Mouse (Mus musculus) forebrain, embryonic 12.5 days (tissue): ENCODE measurements around the gene Pi4k2a. TPM values are rescaled to one million over a fixed set of nuclear protein-coding genes. Genes with fewer than 3 reads are reported as not detected.

Experiments
- ATAC-seq: fragments of 200-750 bp; cut with Nextera tagmentation; 2 replicates; pipeline ENCODE4 v1.8.0; 2017; ENCODE audit warnings: moderate TSS enrichment; ENCODE audit not compliant: low FRiP score
- H3K27ac ChIP-seq: fragments of 300-500 bp; sonication (generic); 2 replicates; pipeline ENCODE4 v1.5.1; 2016; ENCODE audit warnings: mild to moderate bottlenecking
- H3K27me3 ChIP-seq: fragments of 300-500 bp; sonication (generic); 2 replicates; pipeline ENCODE4 v1.6.1; 2016; ENCODE audit warnings: mild to moderate bottlenecking
- H3K36me3 ChIP-seq: fragments of 300-500 bp; sonication (generic); replicated peaks from 2 replicates; pipeline ENCODE4 v1.6.1; 2016; ENCODE audit warnings: mild to moderate bottlenecking
- H3K4me1 ChIP-seq: fragments of 300-500 bp; sonication (generic); 2 replicates; pipeline ENCODE4 v1.6.1; 2016
- H3K4me2 ChIP-seq: fragments of 300-500 bp; sonication (generic); 2 replicates; pipeline ENCODE4 v1.6.1; 2016; ENCODE audit warnings: mild to moderate bottlenecking, moderate library complexity
- H3K4me3 ChIP-seq: fragments of 300-500 bp; sonication (generic); replicated peaks from 2 replicates; pipeline ENCODE4 v1.5.1; 2016; ENCODE audit warnings: mild to moderate bottlenecking
- H3K9ac ChIP-seq: fragments of 300-500 bp; sonication (generic); 2 replicates; pipeline ENCODE4 v1.6.1; 2016; ENCODE audit warnings: mild to moderate bottlenecking
- H3K9me3 ChIP-seq: fragments of 300-500 bp; sonication (generic); 2 replicates; pipeline ENCODE4 v1.6.1; 2016
- WGBS: fragments of 180-500 bp; shearing (Covaris S2); methylation state at CpG from one replicate; pipeline ENCODE4 v1.1.7; 2016; 5-methylcytosine and 5-hydroxymethylcytosine counted together
- polyA plus RNA-seq: library from polyadenylated mRNA; unstranded; fragments of >200 nt; fragmentation: Nextera tagmentation; extraction: Ambion mirVana; gene quantifications from 2 replicates; pipeline ENCODE4 v1.2.1, GENCODE M21; 2016

Pi4k2a gene
- polyA plus RNA-seq, 1 experiment from 2014 or later, result 32.0 TPM

DNA sequence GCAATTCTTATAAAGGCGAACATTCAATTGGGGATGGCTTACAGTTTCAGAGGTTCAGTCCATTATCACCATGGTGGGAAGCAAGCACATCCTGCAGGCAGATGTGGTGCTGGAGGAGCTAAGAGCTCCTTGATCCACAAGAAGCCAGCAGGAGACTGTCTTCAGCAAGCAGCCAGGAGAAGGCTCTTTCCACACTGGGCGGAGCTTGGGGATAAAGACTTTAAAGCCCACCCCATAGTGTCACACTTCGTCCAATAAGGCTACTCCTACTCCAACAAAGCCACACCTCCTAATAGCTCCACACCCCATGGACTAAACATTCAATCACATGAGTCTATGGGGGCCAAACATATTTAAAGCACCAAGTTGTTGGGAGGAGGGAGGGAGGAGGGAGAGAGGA is 51.7 kb downstream of the Pi4k2a start:
- WGBS, result 78% methylated on average over 3 of the region's 3 CpGs
- Histone ChIP-seq H3K4me3 (no peak overlapping the region), H3K36me3 (no peaks in the 10 kb centered on the region), H3K9ac (no peak overlapping the region), H3K27ac (no peak overlapping the region), H3K4me1 (peaks cover 1% of the 10 kb centered on the region), H3K4me2 (no peak overlapping the region), H3K9me3 (no peaks in the 10 kb centered on the region), H3K27me3 (peaks cover 22% of the 10 kb centered on the region)
- ATAC-seq, result no peak

DNA sequence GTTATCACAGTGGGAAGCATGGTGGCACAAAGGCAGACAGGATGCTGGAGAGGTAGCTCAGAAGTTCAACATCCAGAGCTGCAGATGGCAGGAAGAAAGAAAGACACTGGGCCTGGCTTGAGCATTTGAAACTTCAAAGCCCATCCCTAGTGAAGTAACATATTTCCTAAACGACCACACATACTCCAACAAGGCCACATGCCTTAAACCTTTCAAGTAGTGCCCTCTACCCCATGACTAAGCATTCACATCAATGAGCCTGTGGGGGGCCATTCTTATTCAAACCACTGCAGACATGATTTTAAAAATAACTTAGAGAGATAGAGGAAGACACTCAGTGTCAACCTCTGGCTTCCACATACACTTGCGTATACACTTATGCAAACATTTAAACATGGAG is 52.5 kb downstream of the Pi4k2a start:
- Histone ChIP-seq H3K4me2 (no peak overlapping the region), H3K9ac (no peak overlapping the region), H3K27ac (no peak overlapping the region), H3K27me3 (peaks cover 25% of the 10 kb centered on the region), H3K36me3 (no peaks in the 10 kb centered on the region), H3K4me3 (no peak overlapping the region), H3K9me3 (no peaks in the 10 kb centered on the region), H3K4me1 (peaks cover 5% of the 10 kb centered on the region)
- no peak for ATAC-seq
- 73% methylated on average over 2 of the region's 2 CpGs for WGBS

DNA sequence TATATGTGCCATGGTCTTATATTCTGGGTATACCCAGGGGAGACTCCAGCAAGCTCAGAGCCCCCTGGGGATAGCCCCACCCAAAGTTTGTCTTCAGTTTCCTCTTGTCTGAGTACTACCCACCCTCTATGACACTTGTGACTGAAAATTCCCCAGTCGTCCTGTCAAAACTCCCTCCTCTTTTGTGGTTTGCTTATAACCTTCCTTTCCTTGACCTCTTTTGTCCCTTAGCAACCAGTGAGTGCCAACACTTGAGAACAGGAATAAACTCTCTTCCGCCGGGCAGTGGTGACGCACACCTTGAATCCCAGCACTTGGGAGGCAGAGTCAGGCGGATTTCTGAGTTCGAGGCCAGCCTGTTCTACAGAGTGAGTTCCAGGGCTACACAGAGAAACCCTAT is 53.8 kb downstream of the Pi4k2a start:
- Histone ChIP-seq H3K4me2 (no peak overlapping the region), H3K9ac (no peak overlapping the region), H3K4me3 (no peak overlapping the region), H3K36me3 (no peaks in the 10 kb centered on the region), H3K27me3 (peaks cover 38% of the 10 kb centered on the region), H3K27ac (no peak overlapping the region), H3K4me1 (peaks cover 17% of the 10 kb centered on the region), H3K9me3 (no peaks in the 10 kb centered on the region)
- no peak for ATAC-seq
- WGBS, result 56% methylated on average over 6 of the region's 6 CpGs

DNA sequence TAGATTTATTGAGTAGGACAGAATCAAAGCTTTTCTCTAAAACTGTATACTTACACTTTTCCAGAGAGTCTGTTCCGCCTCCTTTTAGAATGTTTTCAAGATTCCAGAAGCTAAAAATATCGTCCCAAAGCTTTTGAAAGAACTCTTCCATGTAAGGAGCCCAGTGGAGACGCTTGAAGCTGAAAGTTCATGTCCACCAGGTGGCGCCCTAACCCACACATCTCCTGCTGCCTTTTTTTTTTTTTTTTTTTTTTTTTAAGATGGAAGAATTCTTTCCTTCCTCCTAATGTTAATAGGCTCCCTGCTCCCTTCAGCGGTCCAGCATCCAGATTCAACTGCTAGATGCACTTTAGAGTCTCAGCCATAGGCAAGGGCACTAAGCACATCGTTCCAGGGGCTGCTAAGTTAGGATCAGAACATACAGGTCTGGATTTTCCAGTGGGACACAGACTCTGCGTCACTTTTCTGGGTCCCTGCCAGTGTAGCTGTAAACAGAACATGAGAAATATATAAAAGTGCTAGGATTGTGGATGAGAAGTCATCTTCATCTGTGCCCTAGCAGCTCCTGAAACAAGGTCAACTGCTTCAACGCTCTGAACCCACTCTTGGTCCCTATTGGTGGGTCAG is 54.4 kb downstream of the Pi4k2a start:
- Histone ChIP-seq H3K36me3 (no peaks in the 10 kb centered on the region), H3K4me1 (peaks cover 18% of the 10 kb centered on the region), H3K4me2 (no peak overlapping the region), H3K27ac (no peak overlapping the region), H3K9me3 (no peaks in the 10 kb centered on the region), H3K4me3 (no peak overlapping the region), H3K9ac (no peak overlapping the region), H3K27me3 (peaks cover 44% of the 10 kb centered on the region)
- WGBS, result 31% methylated on average over 8 of the region's 8 CpGs
- ATAC-seq, result no peak

DNA sequence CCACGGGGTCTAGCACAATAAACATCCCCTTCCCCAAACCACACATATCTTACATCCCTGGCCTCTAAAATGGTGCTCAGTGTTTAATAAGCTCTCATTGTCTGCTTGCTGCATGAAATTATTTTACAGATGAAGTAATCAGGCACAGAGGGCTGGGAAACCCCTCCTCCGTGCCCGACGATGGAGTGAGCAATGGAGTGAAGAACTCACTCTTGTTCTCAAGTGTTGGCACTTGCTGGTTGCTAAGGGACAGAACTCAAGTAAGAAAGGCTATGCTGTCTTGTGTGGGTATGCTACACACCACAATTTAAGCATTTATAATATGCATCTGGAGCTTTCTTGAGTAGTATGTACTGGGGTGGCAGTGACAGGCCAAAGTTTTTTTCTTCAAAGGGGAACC is 54.9 kb downstream of the Pi4k2a start:
- H3K27ac ChIP-seq, result no peak overlapping the region
- H3K9ac ChIP-seq, result no peak overlapping the region
- peaks cover 19% of the 10 kb centered on the region for H3K4me1 ChIP-seq
- no peak overlapping the region for H3K4me3 ChIP-seq
- no peak overlapping the region for H3K4me2 ChIP-seq
- H3K36me3 ChIP-seq, result no peaks in the 10 kb centered on the region
- no peak for ATAC-seq
- H3K9me3 ChIP-seq, result no peaks in the 10 kb centered on the region
- peaks cover 47% of the 10 kb centered on the region for H3K27me3 ChIP-seq
- 67% methylated on average over 4 of the region's 4 CpGs for WGBS

DNA sequence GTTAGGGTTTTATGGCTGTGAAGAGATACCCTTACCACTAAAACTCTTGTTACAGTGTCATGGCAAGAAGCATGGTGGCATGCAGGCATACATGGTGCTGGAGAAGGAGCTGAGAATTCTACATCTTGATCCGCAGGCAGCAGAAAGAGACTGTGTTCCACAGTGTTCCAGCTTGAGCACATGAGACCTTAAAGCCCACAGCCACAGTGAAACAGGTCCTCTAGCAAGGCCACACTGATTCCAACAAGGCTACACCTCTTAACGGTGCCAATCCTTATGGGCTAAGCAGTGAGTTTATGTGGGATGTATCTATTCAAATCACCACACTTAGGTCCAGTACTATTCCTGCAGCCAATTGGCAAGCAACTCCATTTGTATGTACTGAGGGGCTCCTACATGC is 55.5 kb downstream of the Pi4k2a start:
- no peaks in the 10 kb centered on the region for H3K9me3 ChIP-seq
- no peaks in the 10 kb centered on the region for H3K36me3 ChIP-seq
- H3K4me3 ChIP-seq, result no peak overlapping the region
- no peak overlapping the region for H3K27ac ChIP-seq
- peaks cover 19% of the 10 kb centered on the region for H3K4me1 ChIP-seq
- 97% methylated on average over 2 of the region's 2 CpGs for WGBS
- no peak overlapping the region for H3K4me2 ChIP-seq
- peaks cover 47% of the 10 kb centered on the region for H3K27me3 ChIP-seq
- H3K9ac ChIP-seq, result no peak overlapping the region
- ATAC-seq, result no peak

DNA sequence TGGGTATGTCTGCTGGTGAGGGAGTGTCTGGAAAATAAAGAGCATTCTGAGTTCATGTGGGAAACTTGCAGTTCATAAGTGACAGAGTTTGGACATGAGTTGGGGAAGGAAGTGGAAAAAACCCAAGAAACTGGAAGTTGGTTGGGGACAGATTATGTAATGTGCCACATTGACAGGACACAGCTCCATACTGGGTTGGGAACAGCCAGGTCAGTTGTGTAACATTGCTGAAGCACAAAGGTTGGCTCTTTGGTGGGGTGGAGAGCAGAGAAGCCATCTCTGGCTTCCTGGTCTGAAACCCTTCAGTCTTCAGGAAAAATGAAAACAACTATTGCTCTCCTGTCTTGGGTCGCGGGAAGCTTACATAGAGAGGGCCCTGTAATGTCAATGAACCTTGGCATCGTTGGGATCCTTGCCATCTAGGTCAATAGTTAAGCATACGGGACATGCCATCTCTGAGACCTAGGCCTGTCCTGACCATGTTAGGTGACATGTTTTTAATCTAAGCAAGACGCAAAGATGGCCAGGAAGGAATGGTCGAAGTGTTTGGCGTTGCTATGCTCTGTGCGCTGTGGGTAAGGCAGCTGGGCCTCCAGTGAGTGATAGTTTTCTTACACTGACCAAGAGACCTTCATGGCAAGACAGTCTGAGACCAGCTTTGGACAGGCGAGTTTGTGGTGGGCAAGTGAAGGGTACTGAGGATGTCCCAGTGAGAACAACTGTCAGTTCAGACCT is 56.2 kb downstream of the Pi4k2a start:
- H3K9ac ChIP-seq, result no peak overlapping the region
- peaks cover 19% of the 10 kb centered on the region for H3K4me1 ChIP-seq
- peaks cover 47% of the 10 kb centered on the region for H3K27me3 ChIP-seq
- 89% methylated on average over 9 of the region's 9 CpGs for WGBS
- no peak overlapping the region for H3K4me2 ChIP-seq
- H3K9me3 ChIP-seq, result no peaks in the 10 kb centered on the region
- no peak overlapping the region for H3K4me3 ChIP-seq
- H3K27ac ChIP-seq, result no peak overlapping the region
- ATAC-seq, result no peak
- H3K36me3 ChIP-seq, result no peaks in the 10 kb centered on the region

DNA sequence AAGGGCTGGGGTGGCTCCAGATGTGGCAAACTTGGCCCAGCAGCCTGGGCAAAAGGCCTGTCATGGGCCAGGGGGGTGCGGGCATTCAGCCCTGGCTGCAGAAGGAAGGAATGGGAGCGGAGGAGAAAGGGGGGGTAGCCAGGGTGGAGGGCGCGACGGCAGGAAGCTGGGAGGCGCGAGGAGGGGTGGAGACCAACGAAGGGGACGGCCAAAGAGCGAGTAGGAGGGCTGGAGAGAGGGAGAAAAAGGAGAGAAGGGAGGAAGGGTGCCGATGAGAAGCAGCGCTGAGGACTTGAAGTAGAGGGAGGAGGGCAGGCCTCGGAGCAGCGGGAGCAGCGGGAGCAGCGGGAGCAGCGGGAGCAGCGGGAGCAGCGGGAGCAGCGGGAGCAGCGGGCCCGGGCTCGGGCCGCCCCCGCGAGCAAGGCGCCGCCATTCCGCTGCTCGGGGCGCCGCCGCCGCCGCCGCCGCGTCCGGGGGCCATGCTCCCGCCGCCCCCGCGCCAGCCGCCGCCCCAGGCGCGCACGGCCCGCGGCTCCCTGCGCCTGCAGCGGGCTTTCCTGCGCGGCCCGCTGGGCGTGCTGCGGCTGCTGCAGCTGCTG is 57.0 kb downstream of the Pi4k2a start, which contains the start of gene Marveld1:
TSS of gene Marveld1 (plus strand) at position 231 of the 599 bp plus-strand sequence.
- peak within 1 kb of the TSS; percentile 36; the same call in 1 of the 2 replicates for H3K27ac ChIP-seq

DNA sequence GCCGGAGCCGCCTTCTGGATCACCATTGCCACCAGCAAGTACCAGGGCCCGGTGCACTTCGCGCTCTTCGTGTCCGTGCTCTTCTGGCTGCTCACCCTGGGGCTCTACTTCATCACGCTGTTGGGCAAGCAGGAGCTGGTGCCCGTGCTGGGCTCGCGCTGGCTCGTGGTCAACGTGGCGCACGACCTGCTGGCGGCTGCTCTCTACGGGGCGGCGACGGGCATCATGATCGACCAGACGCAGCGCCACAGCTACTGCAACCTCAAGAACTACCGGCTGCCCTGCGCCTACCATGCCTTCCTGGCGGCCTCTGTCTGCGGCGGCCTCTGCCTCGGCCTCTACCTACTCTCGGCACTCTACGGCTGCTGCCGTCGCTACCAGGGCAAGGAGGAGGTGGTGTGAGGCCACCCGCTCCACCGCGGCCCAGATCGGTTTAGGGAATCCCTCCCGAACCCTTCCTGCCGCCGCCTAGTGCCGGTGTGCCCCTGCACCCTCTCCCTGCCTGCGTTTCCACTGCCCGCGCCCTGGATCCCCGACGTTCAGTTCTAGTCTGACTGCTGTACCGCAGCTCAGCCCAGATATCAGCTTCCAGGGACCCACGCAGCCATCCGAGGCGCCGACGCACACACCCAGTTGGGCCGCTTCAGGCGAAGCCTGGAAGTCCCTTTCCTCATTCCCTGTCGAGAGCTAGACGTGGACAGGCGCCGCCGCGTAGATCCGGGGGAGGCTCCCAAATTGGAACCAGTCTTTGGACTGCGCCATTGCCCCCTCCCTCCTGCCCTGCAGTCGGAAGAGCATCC is 57.7 kb downstream of the Pi4k2a start:
- Histone ChIP-seq H3K27ac (peak overlapping the region; percentile 36; the same call in 1 of the 2 replicates), H3K4me3 (peak overlapping the region; percentile 56), H3K9ac (peak overlapping the region; percentile 72), H3K27me3 (peaks cover 47% of the 10 kb centered on the region), H3K4me1 (peaks cover 19% of the 10 kb centered on the region), H3K9me3 (no peaks in the 10 kb centered on the region), H3K4me2 (peak overlapping the region; percentile 78), H3K36me3 (no peaks in the 10 kb centered on the region)
- under 1% methylated on average over 62 of the region's 63 CpGs for WGBS
- ATAC-seq, result peak; percentile 39

More for the DNA sequence above, 57.0 kb downstream of the Pi4k2a start, which contains the start of gene Marveld1:
- no peaks in the 10 kb centered on the region for H3K9me3 ChIP-seq
- peaks cover 19% of the 10 kb centered on the region for H3K4me1 ChIP-seq
- peak within 1 kb of the TSS; percentile 78 for H3K4me2 ChIP-seq
- WGBS, result 1% methylated on average over 14 of the region's 57 CpGs
- peak within 1 kb of the TSS; percentile 56 for H3K4me3 ChIP-seq
- H3K9ac ChIP-seq, result peak within 1 kb of the TSS; percentile 72
- no peaks in the 10 kb centered on the region for H3K36me3 ChIP-seq
- ATAC-seq, result peak; percentile 36; the same call in 1 of the 2 replicates
- H3K27me3 ChIP-seq, result peaks cover 47% of the 10 kb centered on the region

DNA sequence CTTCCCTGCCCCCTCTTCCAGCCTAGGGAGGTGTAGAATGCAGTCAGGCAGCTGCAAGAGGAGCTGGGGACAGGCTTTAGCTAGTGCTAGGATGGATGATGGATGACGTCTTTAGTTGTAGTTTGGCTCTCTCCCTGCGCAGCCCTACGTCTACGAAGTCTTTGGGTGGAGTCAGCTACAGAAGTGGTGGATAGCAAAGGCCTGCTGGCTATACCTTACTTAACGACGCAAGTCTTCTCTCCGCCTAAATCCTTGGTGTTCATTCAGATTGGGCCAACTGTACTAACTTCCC is 58.2 kb downstream of the Pi4k2a start:
- peak overlapping the region; percentile 72; the same call in 1 of the 2 replicates for H3K9ac ChIP-seq
- H3K36me3 ChIP-seq, result no peaks in the 10 kb centered on the region
- 35% methylated on average over 7 of the region's 7 CpGs for WGBS
- peaks cover 47% of the 10 kb centered on the region for H3K27me3 ChIP-seq
- H3K4me1 ChIP-seq, result peaks cover 19% of the 10 kb centered on the region
- no peak for ATAC-seq
- H3K4me3 ChIP-seq, result peak overlapping the region; percentile 56
- H3K4me2 ChIP-seq, result peak overlapping the region; percentile 78
- no peak overlapping the region; the same call in 1 of the 2 replicates for H3K27ac ChIP-seq
- no peaks in the 10 kb centered on the region for H3K9me3 ChIP-seq

DNA sequence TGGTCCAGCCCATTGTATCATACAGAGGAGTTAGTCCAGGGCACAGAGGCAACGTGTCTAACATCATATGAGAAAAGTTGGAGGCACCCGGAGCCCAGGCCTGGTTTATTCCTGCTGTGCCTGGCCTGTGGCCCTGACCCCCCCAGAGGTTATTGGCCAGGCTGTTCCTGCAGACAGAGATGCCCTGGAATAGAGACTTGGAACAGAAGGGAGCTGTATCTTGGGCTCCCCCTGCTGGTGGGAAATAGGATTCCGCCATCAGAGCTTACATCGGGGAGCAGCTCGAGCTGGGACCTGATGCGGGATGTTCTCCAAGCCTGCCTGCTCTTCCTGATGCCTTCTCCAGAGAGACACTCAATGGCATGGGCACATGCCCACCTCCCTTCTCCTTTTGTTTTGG is 61.7 kb downstream of the Pi4k2a start:
- WGBS, result 8% methylated on average over 6 of the region's 6 CpGs
- Histone ChIP-seq H3K4me2 (no peak overlapping the region), H3K4me3 (no peak overlapping the region), H3K36me3 (no peaks in the 10 kb centered on the region), H3K27ac (no peak overlapping the region), H3K4me1 (peaks cover 18% of the 10 kb centered on the region), H3K9ac (no peak overlapping the region), H3K27me3 (peaks cover 25% of the 10 kb centered on the region), H3K9me3 (no peaks in the 10 kb centered on the region)
- ATAC-seq, result peak; percentile 59
